In the genomic region with DNA sequence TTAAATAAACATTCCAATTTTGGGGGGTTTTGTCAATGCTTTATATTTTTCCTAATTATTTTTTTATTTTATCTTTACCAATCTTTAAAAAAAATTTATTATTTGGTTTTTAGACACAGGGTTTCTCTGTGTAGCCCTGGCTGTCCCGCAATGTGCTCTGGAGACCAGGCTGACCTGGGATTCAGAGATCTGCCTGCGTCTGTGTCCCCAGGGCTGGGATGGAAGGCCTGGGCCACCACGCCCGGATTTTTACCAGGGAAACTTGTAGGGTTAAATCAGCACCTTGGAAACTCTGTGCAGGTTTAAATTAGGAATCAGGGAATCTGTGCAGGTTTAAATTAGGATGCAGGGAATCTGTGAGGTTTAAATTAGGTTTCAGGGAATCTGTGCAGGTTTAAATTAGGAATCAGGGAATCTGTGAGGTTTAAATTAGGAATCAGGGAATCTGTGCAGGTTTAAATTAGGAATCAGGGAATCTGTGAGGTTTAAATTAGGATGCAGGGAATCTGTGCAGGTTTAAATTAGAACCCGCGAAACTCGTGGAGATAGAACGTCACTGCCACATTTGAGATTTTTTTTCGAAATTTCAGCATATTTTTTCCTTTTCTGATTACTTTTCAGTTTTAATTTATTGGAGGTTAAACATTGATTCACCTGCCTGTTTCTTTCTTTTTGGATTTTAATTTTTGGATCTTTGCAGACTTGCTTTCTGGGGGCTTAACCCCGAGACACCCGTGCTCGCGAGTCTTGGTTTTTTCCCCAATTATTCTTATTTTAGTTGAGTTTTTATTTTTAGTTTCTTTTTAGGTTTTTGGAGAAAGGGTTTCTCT, we compare ENCODE assay signal across 30 mouse cellular contexts. TPM values are rescaled to one million over a fixed set of nuclear protein-coding genes. Genes with fewer than 3 reads are reported as not detected.
A peak's percentile ranks its signal among the peaks of the same experiment; 100 is the strongest.
DNase-seq lines count a peak whose midpoint lies in the region; ATAC-seq and TF ChIP-seq lines count a peak whose summit lies in the region.
"Not testable (repeated sequence)": the region's sequence is repeated elsewhere in the genome, so short reads cannot be mapped to it uniquely, and the experiment has no call there.
"Had no signal": no experiment of that assay in that cellular context is flagged by ENCODE, and none has a peak within 500 bp of the region (broad histone marks: within the 10 kb centered on the region; RNA-seq: fewer than 3 reads in every experiment).

No protein-coding gene starts in this region.

- not testable (repeated sequence) for TF ChIP-seq POLR2A in CH12.LX (IDR thresholded peaks at IDR 0.05; ENCODE audit: low read depth, low read length); MEL (IDR thresholded peaks at IDR 0.05; ENCODE audit: control insufficient read depth in 1 of 2, insufficient read depth in 1 of 2, low read depth in 1 of 2, low read length in 2 of 2, poor library complexity in 1 of 2)

- TF ChIP-seq RAD21 in CH12.LX (IDR thresholded peaks at IDR 0.05; ENCODE audit: low read depth, low read length); MEL (IDR thresholded peaks at IDR 0.05; ENCODE audit: low read depth, low read length): not testable (repeated sequence)

- peak; percentile 40 for DNase-seq in CH12.LX (ENCODE audit: extremely low read depth)
- peak; percentile 37 for DNase-seq in MEL (ENCODE audit: low read depth, low spot score)
- peak; percentile 68 for DNase-seq in brain, adult 2 months (ENCODE audit: low read depth, low spot score)
- peak; percentile 42 for DNase-seq in induced T-regulatory cell, adult 2 months (ENCODE audit: low read depth)
- peak; percentile 41 for DNase-seq in naive thymus-derived CD4-positive, alpha-beta T cell, adult 2 months (ENCODE audit: low read depth)

- not testable (repeated sequence) for H3K27ac ChIP-seq in CH12.LX (ENCODE audit: insufficient read depth, low read depth); MEL (ENCODE audit: control insufficient read depth, low read depth, low read length)
- 0 out of 2 replicates have a peak overlapping the region, but pooled peaks have one; percentile 49 for H3K27ac ChIP-seq in forebrain, embryonic 15.5 days (replicated peaks)

- H3K27me3 ChIP-seq in CH12.LX (replicated peaks); MEL (ENCODE audit: control insufficient read depth in 1 of 2, insufficient read depth in 2 of 2, low read length in 2 of 2); forebrain, embryonic 15.5 days: not testable (repeated sequence)

- not testable (repeated sequence) for ATAC-seq in forebrain, embryonic 15.5 days (replicated peaks)

- H3K4me3 ChIP-seq in CH12.LX (replicated peaks in 1 of 3; ENCODE audit: low read depth in 2 of 3, low read length in 2 of 3, poor library complexity in 1 of 3); MEL (ENCODE audit: control insufficient read depth in 1 of 2, insufficient read depth in 1 of 2, low read depth in 2 of 2, low read length in 2 of 2); forebrain, embryonic 15.5 days: not testable (repeated sequence)

- in situ Hi-C loops in CH12.LX (cut with MboI; ENCODE audit: low pct_ligation_motif_present, low pct_unique_long_range_greater_than_20kb, low sequenced_read_pairs) = not testable (repeated sequence)

- TF ChIP-seq CTCF in CH12.LX (conservative IDR thresholded peaks at IDR 0.05 in 1 of 2, IDR thresholded peaks at IDR 0.05 in 1 of 2; ENCODE audit: low read depth in 2 of 2, low read length in 2 of 2); MEL (IDR thresholded peaks at IDR 0.05 in 2 of 3, conservative IDR thresholded peaks at IDR 0.05 in 1 of 3; ENCODE audit: control insufficient read depth in 1 of 3, insufficient read depth in 1 of 3, low read depth in 2 of 3, low read length in 3 of 3, poor library complexity in 1 of 3, severe bottlenecking in 1 of 3): not testable (repeated sequence)

- not testable (repeated sequence) for H3K9ac ChIP-seq in CH12.LX (ENCODE audit: insufficient read depth, low read depth); MEL (ENCODE audit: control insufficient read depth, low read depth, low read length, poor library complexity, severe bottlenecking); forebrain, embryonic 15.5 days (replicated peaks)

- not testable (repeated sequence) for H3K79me2 ChIP-seq in CH12.LX (replicated peaks; ENCODE audit: control insufficient read depth, extremely low read depth, insufficient read depth, poor library complexity, severe bottlenecking); MEL (ENCODE audit: control insufficient read depth, insufficient read depth, low read length, poor library complexity)

- not testable (repeated sequence) for H3K4me2 ChIP-seq in CH12.LX (ENCODE audit: insufficient read depth, low read depth, poor library complexity, severe bottlenecking); forebrain, embryonic 15.5 days (replicated peaks)

- H3K36me3 ChIP-seq in CH12.LX (replicated peaks in 1 of 2; ENCODE audit: control insufficient read depth in 1 of 2, insufficient read depth in 1 of 2, low read length in 1 of 2) (peaks cover 10% of the 10 kb centered on the region in 2 experiments), MEL (ENCODE audit: control insufficient read depth in 1 of 2, insufficient read depth in 2 of 2, low read length in 2 of 2) (peaks cover 6 to 22% of the 10 kb centered on the region in 2 experiments)
- H3K36me3 ChIP-seq in forebrain, embryonic 15.5 days = not testable (repeated sequence)

- not testable (repeated sequence) for H3K9me3 ChIP-seq in CH12.LX (replicated peaks; ENCODE audit: low read length); MEL (replicated peaks; ENCODE audit: insufficient read depth, low read length); forebrain, embryonic 15.5 days

- H3K4me1 ChIP-seq in CH12.LX (ENCODE audit: control insufficient read depth in 1 of 2, insufficient read depth in 2 of 2); MEL (ENCODE audit: control insufficient read depth in 1 of 2, insufficient read depth in 2 of 2, low read length in 2 of 2); forebrain, embryonic 15.5 days: not testable (repeated sequence)

- 78% methylated on average over 13 of the region's 13 CpGs for WGBS in forebrain, embryonic 15.5 days

- dilution Hi-C loops in CH12.LX (cut with MboI; ENCODE audit: extremely low pct_ligation_motif_present, extremely low pct_unique_long_range_greater_than_20kb, low sequenced_read_pairs) = not testable (repeated sequence)

- not testable (repeated sequence) for TF ChIP-seq EP300 in CH12.LX (IDR thresholded peaks at IDR 0.05; ENCODE audit: low read length); MEL (IDR thresholded peaks at IDR 0.05; ENCODE audit: low read depth in 1 of 2, low read length in 2 of 2)

RNA-seq across cellular contexts. Expression of gene Gm21860, which starts 35.0 kb away (rescaled TPM):
- not detected in 2 replicates for total RNA-seq in CH12.LX (2012; rRNA removed)
- total RNA-seq in CH12.LX (2014; rRNA removed) = not detected in 2 replicates
- polyA plus RNA-seq in CH12.LX (2012; ENCODE audit: insufficient read length, low read depth) = not detected in 2 replicates
- total RNA-seq in MEL (2012; rRNA removed) = not detected in 2 replicates
- polyA plus RNA-seq in MEL (2012; ENCODE audit: insufficient read depth in 1 of 2, insufficient read length in 2 of 2, low read depth in 1 of 2, low replicate concordance in 2 of 2, missing spikeins in 1 of 2) = not detected
- polyA plus RNA-seq in forebrain, embryonic 15.5 days (2015; fragmentation: Nextera tagmentation; extraction: Ambion mirVana) = not detected in 2 replicates
- total RNA-seq: adrenal gland, postnatal 14 days; common myeloid progenitor, adult 5-6 weeks; gastrocnemius, adult 2 months; gastrocnemius, postnatal 36 days; heart, adult 2 months; heart, postnatal 10 days; hematopoietic stem cell, adult 5-6 weeks; left cerebral cortex, postnatal 10 days had no signal
- polyA plus RNA-seq: CD4-positive, CD25-positive, alpha-beta regulatory T cell, adult 4 months; embryonic facial prominence, embryonic 11.5 days; forebrain, embryonic 13.5 days; heart, adult 2 months; heart, embryonic 13.5 days; hindbrain, embryonic 14.5 days; inflammation-experienced regulatory T-cells, adult 6 months; kidney, embryonic 14.5 days; limb, embryonic 10.5 days; limb, embryonic 15.5 days; liver, embryonic 13.5 days; lung, postnatal 0 days; midbrain, embryonic 14.5 days; neural tube, embryonic 12.5 days; stomach, embryonic 14.5 days; testis, adult 2 months; thymus, postnatal 0 days had no signal
